Mouse (Mus musculus) ES-E14 (cell line): Measurements from ENCODE around the gene Uaca. TPM values are rescaled to one million over a fixed set of nuclear protein-coding genes. Genes with fewer than 3 reads are reported as not detected.

Experiments used
- DNase-seq: peaks from one replicate; pipeline ENCODE4 v3.0.0-alpha.2; 2013; ENCODE audit warnings: low read depth, low spot score
- H3K27ac ChIP-seq: 2 replicates; pipeline ENCODE4 v1.5.1; 2012; ENCODE audit warnings: low read depth, mild to moderate bottlenecking, low read length, moderate library complexity, mixed read lengths; ENCODE audit not compliant: poor library complexity, insufficient read depth, severe bottlenecking
- H3K36me3 ChIP-seq: 2 replicates; pipeline ENCODE4 v1.6.1; 2012; ENCODE audit warnings: mild to moderate bottlenecking, low read length, moderate library complexity, mixed read lengths; ENCODE audit not compliant: control insufficient read depth, poor library complexity, insufficient read depth, severe bottlenecking
- H3K4me1 ChIP-seq, 2 experiments: fragments of 150-350 bp in 1 of 2; sonication (generic) in 1 of 2; 2 replicates each; pipeline ENCODE4 v1.6.1; 2012; ENCODE audit warnings: low read length in 2 of 2, mild to moderate bottlenecking in 1 of 2, mixed read lengths in 1 of 2; ENCODE audit not compliant: control insufficient read depth in 2 of 2, insufficient read depth in 2 of 2, poor library complexity in 1 of 2
- H3K4me3 ChIP-seq, 2 experiments: fragments of 150-350 bp in 1 of 2; sonication (generic) in 1 of 2; 2 replicates each; pipeline ENCODE4 v1.5.1; 2012; ENCODE audit warnings: low read length in 2 of 2, low read depth in 1 of 2, mild to moderate bottlenecking in 1 of 2, mixed read lengths in 1 of 2; ENCODE audit not compliant: insufficient read depth in 1 of 2, poor library complexity in 1 of 2, severe bottlenecking in 1 of 2
- H3K9ac ChIP-seq: 2 replicates; pipeline ENCODE4 v1.6.1; 2012; ENCODE audit warnings: low read depth, mild to moderate bottlenecking, low read length, mixed read lengths; ENCODE audit not compliant: poor library complexity, insufficient read depth, severe bottlenecking
- H3K9me3 ChIP-seq: fragments of 150-350 bp; sonication (generic); 2 replicates; pipeline ENCODE4 v1.6.1; 2012; ENCODE audit warnings: low read depth, mild to moderate bottlenecking, low read length; ENCODE audit not compliant: control insufficient read depth, insufficient read depth
- CHD2 ChIP-seq: IDR thresholded peaks from 2 replicates; pipeline ENCODE4 v1.6.1; 2014; ENCODE audit warnings: mild to moderate bottlenecking, low read depth, low read length, inconsistent platforms
- HCFC1 ChIP-seq: IDR thresholded peaks from 2 replicates; pipeline ENCODE4 v1.6.1; 2012; ENCODE audit warnings: low read length, inconsistent platforms, borderline replicate concordance; ENCODE audit not compliant: insufficient read depth
- MAFK ChIP-seq: IDR thresholded peaks from 2 replicates; pipeline ENCODE4 v1.6.1; 2014; ENCODE audit warnings: mild to moderate bottlenecking, low read depth, low read length, inconsistent platforms; ENCODE audit not compliant: insufficient read depth
- ZC3H11A ChIP-seq: IDR thresholded peaks from 2 replicates; pipeline ENCODE4 v1.6.1; 2012; ENCODE audit warnings: low read depth, mild to moderate bottlenecking, inconsistent platforms, low read length, borderline replicate concordance
- ZNF384 ChIP-seq: IDR thresholded peaks from 2 replicates; pipeline ENCODE4 v1.6.1; 2012; ENCODE audit warnings: low read depth, low read length, inconsistent platforms
- in situ Hi-C, 2 experiments: fragments of 600-800 bp; cut with MboI; formaldehyde crosslinking; loops; one replicate each; pipeline ENCODE4 v1.15.1; 2025; ENCODE audit warnings: low sequenced_read_pairs in 2 of 2, inconsistent platforms in 1 of 2; ENCODE audit not compliant: unreplicated experiment in 2 of 2
- total RNA-seq: library from RNA; depleted of rRNA; stranded (reverse); fragments of 300-350 nt; gene quantifications from 2 replicates; pipeline ENCODE4 v1.2.3, GENCODE M21; 2012

Uaca gene
- total RNA-seq, 1 experiment, result 22.1 TPM

- in situ Hi-C loops, result no loop called here
- Histone ChIP-seq H3K4me3 (no peak overlapping the region), H3K9ac (no peak overlapping the region), H3K36me3 (no peaks in the 10 kb centered on the region; the same call in 1 of the 2 replicates), H3K27ac (no peak overlapping the region), H3K9me3 (no peaks in the 10 kb centered on the region), H3K4me1 (no peaks in the 10 kb centered on the region)
- DNase-seq, result no peak
- TF ChIP-seq ZC3H11A (no peak), HCFC1 (no peak), MAFK (no peak), ZNF384 (no peak), CHD2 (no peak)
These were observed 49.2 kb downstream of the Uaca start for GRCm38 (mm10) chr9:60843415-60844076.

DNA sequence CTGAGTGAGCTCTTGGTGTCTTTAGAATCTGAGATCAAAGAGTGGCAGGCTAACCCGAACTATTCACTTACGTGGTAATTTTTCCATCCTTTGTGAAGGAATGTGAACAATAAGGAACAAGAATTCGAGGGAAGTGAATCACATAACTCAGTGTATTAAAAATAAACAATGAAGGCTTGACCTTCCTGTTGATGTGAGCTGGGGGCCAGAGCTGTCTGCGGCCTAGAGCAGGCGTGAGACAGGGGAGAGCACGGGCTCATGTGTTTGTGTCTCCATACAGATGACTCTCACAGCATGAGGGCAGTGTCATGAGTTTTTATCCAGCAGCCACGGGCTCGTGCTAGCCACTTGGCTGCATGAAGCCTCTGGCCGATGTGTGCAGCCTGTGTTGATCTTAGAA lies 54.4 kb downstream of the Uaca start:
- H3K9ac ChIP-seq, result no peak overlapping the region
- H3K9me3 ChIP-seq, result no peaks in the 10 kb centered on the region
- H3K27ac ChIP-seq, result no peak overlapping the region
- no peak for DNase-seq
- H3K4me1 ChIP-seq, result no peaks in the 10 kb centered on the region
- TF ChIP-seq ZNF384 (no peak), MAFK (no peak), CHD2 (no peak), ZC3H11A (no peak)
- no peaks in the 10 kb centered on the region; the same call in 1 of the 2 replicates for H3K36me3 ChIP-seq
- H3K4me3 ChIP-seq, result no peak overlapping the region
- in situ Hi-C loops, result no loop called here

DNA sequence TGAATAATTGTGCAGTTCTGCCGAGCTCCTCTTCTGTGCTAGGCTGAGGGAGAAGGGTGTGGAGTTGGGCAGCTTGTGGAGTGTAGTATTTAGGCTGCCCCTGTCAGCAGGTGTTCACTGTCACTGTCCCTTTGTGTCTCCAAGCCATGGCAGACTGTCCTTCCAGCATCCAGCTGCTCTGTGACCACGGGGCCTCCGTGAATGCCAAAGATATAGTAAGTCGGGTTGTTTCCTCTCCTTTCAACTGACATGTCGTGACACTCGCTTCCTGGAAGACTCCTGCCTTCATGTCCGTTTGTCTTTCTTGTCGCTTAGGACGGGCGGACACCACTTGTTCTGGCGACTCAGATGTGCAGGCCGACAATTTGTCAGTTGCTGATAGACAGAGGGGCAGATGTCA lies 55.6 kb downstream of the Uaca start:
- Histone ChIP-seq H3K9ac (no peak overlapping the region), H3K36me3 (peaks cover 3% of the 10 kb centered on the region; the same call in 1 of the 2 replicates), H3K9me3 (no peaks in the 10 kb centered on the region), H3K4me3 (no peak overlapping the region), H3K4me1 (no peaks in the 10 kb centered on the region), H3K27ac (no peak overlapping the region)
- in situ Hi-C loops, result no loop called here
- TF ChIP-seq ZNF384 (no peak), ZC3H11A (no peak), MAFK (no peak), HCFC1 (no peak), CHD2 (no peak)
- DNase-seq, result no peak

DNA sequence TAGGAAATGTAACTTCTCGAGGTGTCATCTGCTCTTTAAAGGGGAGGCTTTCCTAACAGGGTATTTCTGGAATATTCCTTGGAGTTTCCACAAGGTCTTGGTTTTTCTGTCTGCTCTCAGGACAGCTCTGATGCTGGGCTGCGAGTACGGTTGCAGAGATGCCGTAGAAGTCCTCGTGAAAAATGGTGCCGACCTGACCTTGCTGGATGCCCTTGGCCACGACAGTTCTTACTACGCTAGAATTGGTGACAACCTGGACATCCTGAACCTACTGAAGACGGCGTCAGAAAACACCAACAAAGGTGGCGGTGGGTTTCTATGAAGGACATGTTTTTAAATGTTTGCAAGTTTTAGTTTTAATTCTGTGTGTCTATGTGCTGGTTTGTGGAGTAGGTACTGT lies 59.9 kb downstream of the Uaca start:
- in situ Hi-C loops, result no loop called here
- H3K9me3 ChIP-seq, result no peaks in the 10 kb centered on the region
- 0 out of 4 replicates have a peak, but pooled peaks cover 0 to 2% of the 10 kb centered on the region in 2 experiments for H3K4me1 ChIP-seq
- H3K4me3 ChIP-seq, result no peak overlapping the region
- H3K36me3 ChIP-seq, result peaks cover 5% of the 10 kb centered on the region; the same call in 1 of the 2 replicates
- H3K9ac ChIP-seq, result no peak overlapping the region
- DNase-seq, result no peak
- no peak overlapping the region for H3K27ac ChIP-seq
- TF ChIP-seq ZNF384, result no peak
- TF ChIP-seq HCFC1, result no peak
- TF ChIP-seq ZC3H11A, result no peak
- TF ChIP-seq MAFK, result no peak
